Mouse (Mus musculus) heart, postnatal 10 days (tissue): ENCODE data around the gene Neurl1b. TPM values are rescaled to one million over a fixed set of nuclear protein-coding genes. Genes with fewer than 3 reads are reported as not detected.
A peak's percentile ranks its signal among the peaks of the same experiment; 100 is the strongest.

Experiments
- DNase-seq, 2 experiments: peaks; one replicate each; pipeline ENCODE4 v3.0.0; 2021
- intact Hi-C: fragments of 180-260 bp; cut with DNase I; formaldehyde crosslinking; loops from one replicate; pipeline ENCODE4 v1.15.1; 2025
- total RNA-seq, 2 experiments: library from RNA; stranded (reverse); gene quantifications; 2 replicates each; pipeline ENCODE4 v1.2.3; 2021

Gene Neurl1b
- total RNA-seq, 2 experiments from 2014 or later = 23.8 to 24.3 TPM

- intact Hi-C loops = no loop called here
- no peak for DNase-seq
These were observed 70.2 kb downstream of the Neurl1b start for GRCm38 (mm10) chr17:26484626-26485421.

- peak; percentile 41 to 47 for DNase-seq
- intact Hi-C loops = no loop called here
These were observed 72.6 kb downstream of the Neurl1b start for GRCm38 (mm10) chr17:26487266-26487665.

GRCm38 (mm10) chr17:26487917-26488316 lies 73.3 kb downstream of the Neurl1b start:
- DNase-seq = no peak

GRCm38 (mm10) chr17:26488711-26489403 lies 74.2 kb downstream of the Neurl1b start:
- peak; percentile 89 to 91 for DNase-seq
- intact Hi-C loops = loop anchor here (2.0 kb wide), 1 partner anchor 18 kb away; no protein-coding TSS in a partner anchor

More at GRCm38 (mm10) chr17:26487917-26488316, 73.3 kb downstream of the Neurl1b start:
- intact Hi-C loops = loop anchor here (2.0 kb wide), 1 partner anchor 19 kb away; no protein-coding TSS in a partner anchor

GRCm38 (mm10) chr17:26490072-26490471 lies 75.4 kb downstream of the Neurl1b start:
- no peak for DNase-seq
- intact Hi-C loops = no loop called here

GRCm38 (mm10) chr17:26490910-26491309 lies 76.3 kb downstream of the Neurl1b start:
- intact Hi-C loops = no loop called here
- DNase-seq = peak; percentile 86 to 90

- intact Hi-C loops = no loop called here
- DNase-seq = peak; percentile 82 to 85
These were observed 77.6 kb downstream of the Neurl1b start for GRCm38 (mm10) chr17:26492246-26492645.

- no peak for DNase-seq
- intact Hi-C loops = no loop called here
These were observed 80.2 kb downstream of the Neurl1b start for GRCm38 (mm10) chr17:26494642-26495468.

Other genes starting within 250 kb of the Neurl1b start
- gene Pdia2, start 215.7 kb upstream of the Neurl1b start, total RNA-seq = not detected
- gene Rgs11, start 211.9 kb upstream of the Neurl1b start, total RNA-seq = 1 to 10 TPM; 1.6 to 1.8 TPM
- 1 to 10 TPM; 1.6 to 1.7 TPM for gene Arhgdig, start 207.0 kb upstream of the Neurl1b start, total RNA-seq
- gene Fam234a, start 170.6 kb upstream of the Neurl1b start, total RNA-seq = 10 to 100 TPM; 87.4 to 96.7 TPM
- 10 to 100 TPM; 31.5 to 32.7 TPM for gene Luc7l, start 161.9 kb upstream of the Neurl1b start, total RNA-seq
- gene Ergic1, start 146.7 kb downstream of the Neurl1b start, total RNA-seq = 10 to 100 TPM; 84.4 to 87.8 TPM
- 100 to 1,000 TPM in 1 of 2 experiments, 10 to 100 TPM in 1; 60.1 to 100 TPM for gene Dusp1, start 147.3 kb downstream of the Neurl1b start, total RNA-seq
- gene Atp6v0e, start 248.4 kb downstream of the Neurl1b start, total RNA-seq = 10 to 100 TPM; 87.1 to 87.8 TPM